Mouse (Mus musculus) gastrocnemius, postnatal 4 days (tissue): Measurements from ENCODE around the gene Cdk18. TPM values are rescaled to one million over a fixed set of nuclear protein-coding genes. Genes with fewer than 3 reads are reported as not detected.

Source experiments
- DNase-seq, 2 experiments: peaks; one replicate each; pipeline ENCODE4 v3.0.0; 2021 to 2022; ENCODE audit warnings: low spot score in 2 of 2, mixed read lengths in 2 of 2
- total RNA-seq, 2 experiments: library from RNA; stranded (reverse); gene quantifications; 2 replicates each; pipeline ENCODE4 v1.2.3; 2021

The Cdk18 gene
- total RNA-seq, 2 experiments from 2014 or later, result 0.96 to 1.7 TPM

GRCm38 (mm10) chr1:132150817-132151601 is 11.5 kb upstream of the Cdk18 start:
- DNase-seq, result no peak

DNA sequence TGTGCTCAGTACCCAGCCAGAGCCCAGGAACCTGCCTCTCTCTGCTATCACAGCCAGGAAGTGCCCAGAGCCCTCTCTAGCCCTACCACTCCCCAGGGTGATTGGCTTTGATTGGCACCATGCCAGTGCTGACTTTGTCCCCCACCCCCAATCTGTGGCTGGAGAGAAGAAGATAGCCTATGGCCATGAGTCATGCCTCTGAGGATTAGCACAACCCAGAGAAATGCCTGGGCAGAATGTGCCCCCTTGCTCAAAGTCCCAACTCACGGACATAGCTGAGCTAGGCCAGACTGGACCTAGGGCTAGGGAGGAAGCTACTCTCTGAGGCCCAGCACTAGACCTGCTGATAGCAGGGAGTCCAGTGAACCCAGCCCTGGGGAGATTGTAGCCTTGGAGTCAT is 10.7 kb upstream of the Cdk18 start:
- no peak for DNase-seq

DNA sequence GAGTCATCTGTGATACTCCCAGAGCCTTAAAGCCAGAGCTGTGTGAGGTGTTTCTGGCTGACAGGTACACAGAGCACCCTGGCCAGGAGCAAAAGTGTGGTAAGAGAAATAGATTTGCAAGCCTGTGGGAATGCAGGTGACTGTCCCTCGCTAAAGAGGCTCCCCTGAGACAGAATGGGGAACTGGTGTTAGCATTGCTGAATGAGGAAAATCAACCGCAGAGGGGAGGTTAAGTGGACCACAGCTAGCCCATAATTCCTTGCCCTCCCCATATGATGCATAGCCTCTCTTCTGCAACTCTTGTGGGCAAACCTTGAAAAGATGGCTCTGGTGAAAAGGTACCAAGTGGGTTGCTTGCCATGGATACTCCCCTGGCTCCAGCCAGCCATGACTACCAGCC is 9.9 kb upstream of the Cdk18 start:
- DNase-seq, result no peak

DNA sequence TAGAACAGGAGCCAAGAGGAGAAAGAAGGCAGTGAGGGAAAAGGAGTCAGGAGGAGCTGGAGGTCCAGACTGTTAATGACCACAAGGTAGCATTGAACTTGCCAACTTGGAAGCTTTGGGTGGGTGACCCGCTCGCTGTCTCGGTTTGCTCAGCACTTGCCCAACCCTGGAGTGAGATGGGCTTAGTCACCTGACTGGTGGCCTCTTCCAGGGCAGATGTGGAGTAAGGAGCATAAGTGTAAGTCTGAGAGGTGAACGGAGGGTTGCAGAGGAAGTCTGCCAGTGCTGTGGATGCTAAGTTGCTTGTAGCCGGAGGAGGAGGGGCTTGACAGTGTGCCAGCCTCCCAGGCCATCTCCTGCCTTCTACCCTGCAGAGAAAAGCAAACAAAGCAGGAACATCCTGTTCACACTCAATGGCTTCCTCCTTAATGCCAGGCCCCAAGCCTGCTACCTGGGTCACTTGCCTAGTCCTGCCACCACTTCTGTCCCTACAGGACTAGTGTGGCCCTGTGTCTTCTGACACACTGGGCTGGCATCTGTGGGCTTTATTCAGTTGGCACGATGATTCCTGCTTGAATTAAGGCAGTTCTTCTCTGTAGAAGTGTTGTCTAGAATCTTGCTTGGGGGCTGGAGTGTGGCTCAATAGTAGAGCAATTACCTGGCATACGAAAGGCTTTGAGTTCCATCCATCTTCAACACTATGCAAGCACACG is 6.6 kb upstream of the Cdk18 start:
- no peak for DNase-seq

GRCm38 (mm10) chr1:132144837-132145236 is 5.4 kb upstream of the Cdk18 start:
- no peak for DNase-seq

DNA sequence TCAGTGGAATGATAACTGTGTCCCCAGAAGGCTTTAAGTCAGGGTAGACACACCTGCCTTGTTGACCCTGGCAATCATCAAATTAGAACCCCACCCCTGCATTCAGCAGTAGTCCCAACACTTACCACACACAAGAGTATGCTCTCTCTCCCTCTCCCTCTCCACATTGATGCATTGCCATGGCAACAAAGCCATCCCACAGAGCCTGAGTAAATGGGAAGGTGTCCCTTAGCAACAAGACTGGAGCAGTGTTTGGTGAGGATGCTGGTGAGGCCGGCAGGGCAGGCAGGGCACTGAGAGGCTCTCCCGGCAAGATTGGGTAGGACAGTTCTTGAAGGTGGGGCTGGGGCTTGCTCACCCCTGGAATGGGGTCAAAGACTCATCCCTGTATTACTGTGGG is 4.7 kb upstream of the Cdk18 start:
- no peak for DNase-seq

DNA sequence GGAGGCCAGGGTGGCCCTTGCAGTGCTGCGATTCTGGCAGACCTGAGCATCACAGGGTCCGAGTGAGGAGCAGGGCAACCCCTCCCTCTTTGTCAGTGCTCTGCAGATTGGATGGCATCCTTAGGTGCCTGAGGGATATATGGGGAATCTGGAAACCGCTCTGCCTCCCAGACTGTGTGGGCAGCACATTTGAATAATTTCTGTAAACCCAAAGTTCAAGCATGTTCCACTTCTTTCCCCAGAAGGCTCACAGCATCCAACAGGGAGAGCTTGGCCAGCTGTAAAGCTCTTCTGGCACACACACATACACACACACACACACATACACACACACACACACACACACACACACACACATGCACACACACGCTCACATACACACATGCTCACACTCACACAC is 4.2 kb upstream of the Cdk18 start:
- DNase-seq, result no peak

- no peak for DNase-seq
These were observed 3.6 kb upstream of the Cdk18 start for GRCm38 (mm10) chr1:132143079-132143478.

- no peak for DNase-seq
These were observed 2.3 kb upstream of the Cdk18 start for GRCm38 (mm10) chr1:132141753-132142152.

GRCm38 (mm10) chr1:132141166-132141565 is 1.7 kb upstream of the Cdk18 start:
- no peak for DNase-seq

DNA sequence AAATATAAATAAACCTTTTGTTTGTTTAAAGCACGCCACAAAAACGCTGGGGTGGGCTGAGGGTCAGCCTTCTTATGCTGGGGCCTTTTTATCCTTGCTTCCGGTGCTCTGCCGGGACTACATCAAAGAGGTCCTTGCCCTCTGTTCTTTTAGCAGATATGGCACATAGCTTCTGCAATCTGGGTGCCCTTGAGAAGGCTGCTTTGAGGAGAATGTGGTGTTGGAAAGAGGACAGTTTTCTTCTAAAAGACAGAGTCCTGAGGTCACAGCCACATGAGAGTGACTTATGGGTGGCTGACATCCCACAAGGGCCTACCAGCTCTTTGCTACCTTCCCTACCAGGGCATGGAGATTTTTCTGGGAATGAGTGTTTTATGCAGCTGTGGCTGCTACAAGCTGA is 1.1 kb upstream of the Cdk18 start:
- no peak for DNase-seq

GRCm38 (mm10) chr1:132140171-132140570 is 687 bp upstream of the Cdk18 start:
- DNase-seq, result no peak

- DNase-seq, result no peak
These were observed 688 bp downstream of the Cdk18 start for GRCm38 (mm10) chr1:132138576-132139415.

GRCm38 (mm10) chr1:132137935-132138575 is 1.4 kb downstream of the Cdk18 start:
- no peak for DNase-seq

- no peak for DNase-seq
These were observed 2.6 kb downstream of the Cdk18 start for GRCm38 (mm10) chr1:132136847-132137246.

- no peak for DNase-seq
These were observed 3.9 kb downstream of the Cdk18 start for GRCm38 (mm10) chr1:132135631-132136030.

DNA sequence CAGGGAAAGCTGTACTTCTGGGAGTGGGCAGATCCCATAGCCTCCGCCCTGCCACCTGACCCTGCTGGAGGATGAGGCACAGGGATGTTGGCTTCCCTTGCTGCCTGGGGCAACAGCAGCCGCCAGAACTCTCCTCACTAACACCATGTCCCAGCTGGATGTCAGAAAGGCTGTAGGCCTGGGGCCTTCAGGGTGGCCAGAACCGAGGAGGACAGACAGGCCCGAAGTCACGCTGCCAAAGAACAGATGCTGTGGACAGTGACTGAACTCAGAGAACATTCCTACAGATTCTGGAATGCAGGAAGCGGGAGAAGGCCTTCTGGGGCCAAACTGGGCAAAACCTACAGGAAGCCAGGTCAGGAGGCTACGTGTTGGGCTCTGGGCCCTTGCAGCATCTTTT is 11.2 kb downstream of the Cdk18 start:
- no peak for DNase-seq

DNA sequence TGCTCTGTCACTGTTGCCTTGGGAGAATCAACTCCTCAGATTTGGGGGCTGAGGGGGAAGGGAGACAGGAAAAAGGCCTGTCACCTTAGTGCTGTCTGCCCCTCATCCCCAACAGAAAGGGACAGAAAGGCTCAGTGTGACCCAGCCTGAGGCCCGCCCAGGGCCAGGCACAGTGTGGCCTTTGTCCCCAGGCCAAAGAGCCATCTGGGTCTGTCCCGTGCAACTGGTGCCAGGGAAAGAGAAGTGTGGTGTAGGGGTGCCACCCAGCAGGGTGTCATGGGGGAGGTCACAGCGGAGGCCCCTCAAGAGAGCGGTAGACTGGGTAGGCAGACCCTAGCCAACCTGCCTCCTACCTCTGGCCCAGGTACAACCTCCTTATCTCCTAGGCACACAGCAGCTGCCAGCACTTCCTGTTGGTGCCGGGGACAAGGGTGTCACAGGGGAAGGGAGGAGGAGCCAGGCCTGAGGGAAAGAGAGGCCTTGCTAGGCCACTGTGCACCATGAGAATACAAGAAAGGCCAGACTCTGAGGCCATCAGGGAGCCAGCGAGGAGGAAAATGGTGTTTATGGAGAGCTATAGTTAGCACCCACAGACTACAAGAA is 13.6 kb downstream of the Cdk18 start:
- no peak for DNase-seq

- no peak for DNase-seq
These were observed 14.2 kb downstream of the Cdk18 start for GRCm38 (mm10) chr1:132125249-132125648.

DNA sequence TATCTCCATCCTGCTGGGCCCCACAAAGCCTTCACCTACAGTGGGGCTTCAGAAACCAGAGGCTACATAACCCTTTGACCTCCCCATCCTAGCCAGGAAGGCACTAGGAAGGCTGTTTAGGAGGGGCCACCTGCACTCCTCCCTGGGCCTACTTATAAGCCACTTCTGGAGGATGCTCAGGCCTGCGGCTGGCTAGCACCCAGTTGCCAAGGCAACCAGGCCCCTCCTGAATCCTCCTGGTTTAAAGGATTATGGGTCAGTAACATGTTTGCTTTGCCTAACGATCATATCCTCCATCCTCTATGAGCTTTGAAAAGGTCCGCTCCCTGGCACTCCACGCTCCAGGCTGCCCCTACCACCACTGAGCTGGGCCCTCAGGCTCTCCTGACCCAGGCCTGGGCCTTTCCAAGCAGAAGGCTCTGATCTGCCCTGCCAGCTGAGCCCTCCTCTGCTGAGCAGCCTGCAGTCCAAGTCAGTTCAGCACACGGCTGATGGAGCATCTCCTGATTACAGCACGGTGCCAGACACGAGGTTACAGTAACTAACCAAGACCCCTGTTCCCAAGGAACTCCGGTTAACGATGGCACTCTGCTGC is 16.0 kb downstream of the Cdk18 start:
- DNase-seq, result no peak

GRCm38 (mm10) chr1:132121895-132122294 is 17.6 kb downstream of the Cdk18 start:
- no peak for DNase-seq
